Mouse (Mus musculus) urinary bladder, adult 18-20 months (tissue): Measurements from ENCODE around the gene Hfm1.

Source experiments
- DNase-seq, 2 experiments: peaks; one replicate each; pipeline ENCODE4 v3.0.0; 2022; ENCODE audit warnings: low spot score in 2 of 2, mixed read lengths in 2 of 2

Gene Hfm1

GRCm38 (mm10) chr5:106925488-106926368, at the start of gene Hfm1:
TSS of gene Hfm1 (minus strand) at chr5:106926321.
- peak; percentile 8 to 18 for DNase-seq

DNA sequence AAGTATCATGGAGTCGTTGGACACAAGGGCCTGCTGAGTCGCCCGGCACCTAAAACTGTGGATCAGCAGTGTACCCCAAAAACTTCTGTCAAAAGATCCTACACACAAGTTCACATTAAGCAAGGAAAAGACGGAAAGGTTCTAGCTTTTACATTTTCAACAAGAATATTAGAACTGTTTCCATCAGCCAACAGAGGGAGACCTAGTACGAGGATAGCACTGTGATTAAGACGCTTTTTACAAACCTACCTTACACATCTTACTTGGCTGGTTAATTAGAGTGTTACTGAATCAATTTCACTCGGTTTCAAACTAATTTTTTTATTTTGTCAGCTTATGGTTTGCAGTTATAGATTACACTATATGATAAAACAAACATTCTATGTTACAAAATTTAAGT, 47.8 kb upstream of the Hfm1 start:
- DNase-seq = no peak

GRCm38 (mm10) chr5:106967578-106967977, 41.5 kb upstream of the Hfm1 start:
- no peak for DNase-seq

GRCm38 (mm10) chr5:106966443-106966842, 40.3 kb upstream of the Hfm1 start:
- DNase-seq = no peak

DNA sequence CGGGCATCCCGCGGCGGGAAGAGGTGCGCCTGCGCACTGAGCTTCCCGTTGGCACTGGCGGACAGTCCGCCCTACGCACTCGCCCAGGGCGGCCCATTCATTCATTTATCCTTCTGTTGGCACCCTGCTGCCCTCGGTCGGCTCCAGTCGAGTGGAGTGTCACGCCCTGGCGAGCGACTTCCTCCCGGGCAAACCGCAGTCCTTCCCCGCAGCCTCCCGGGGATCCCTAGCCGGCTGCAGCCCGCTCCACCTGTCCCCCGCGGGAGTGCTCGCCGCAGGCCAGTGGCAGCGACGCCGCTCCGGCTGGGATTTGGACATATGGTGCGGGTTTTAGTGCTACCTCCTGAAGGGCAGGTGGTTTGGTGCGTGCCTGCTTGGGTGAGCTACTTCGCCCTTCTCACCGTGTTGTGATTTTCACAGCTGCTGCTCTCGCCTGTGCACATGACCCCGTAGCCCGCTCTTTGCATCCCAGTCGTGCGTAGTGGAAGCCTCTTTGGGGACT, 38.4 kb upstream of the Hfm1 start:
- DNase-seq = no peak

- DNase-seq = peak; percentile 88 to 99
Observed at GRCm38 (mm10) chr5:106963584-106964512, 37.7 kb upstream of the Hfm1 start, which contains the start of gene Cdc7. TSS of gene Cdc7 (plus strand) at chr5:106964322.

- DNase-seq = no peak
Observed at GRCm38 (mm10) chr5:106960451-106960850, 34.3 kb upstream of the Hfm1 start.

- no peak for DNase-seq
Observed at GRCm38 (mm10) chr5:106959031-106959430, 32.9 kb upstream of the Hfm1 start.

GRCm38 (mm10) chr5:106956467-106956866, 30.3 kb upstream of the Hfm1 start:
- DNase-seq = no peak

- DNase-seq = no peak
Observed at GRCm38 (mm10) chr5:106948683-106949082, 22.6 kb upstream of the Hfm1 start.

GRCm38 (mm10) chr5:106946342-106946741, 20.2 kb upstream of the Hfm1 start:
- DNase-seq = no peak

DNA sequence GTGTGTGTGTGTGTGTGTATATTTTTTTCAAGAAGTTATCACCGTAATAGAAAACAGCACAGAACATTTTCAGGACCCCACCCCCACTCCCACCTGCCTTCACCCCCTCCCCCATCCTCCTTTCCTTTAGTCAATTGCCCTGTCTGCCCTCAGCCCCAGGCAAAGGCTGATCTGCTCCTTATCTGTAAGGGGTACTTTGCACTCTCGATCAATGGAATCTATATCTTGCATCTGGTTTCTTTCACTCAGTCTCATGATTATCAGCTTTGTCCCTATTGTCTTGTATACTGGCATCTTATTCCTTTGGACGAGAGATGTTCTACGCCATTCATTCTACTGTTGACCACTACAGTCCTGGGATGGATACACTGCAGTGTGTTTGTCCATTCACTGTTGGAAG, 1.9 kb upstream of the Hfm1 start:
- DNase-seq = no peak

- DNase-seq = no peak
Observed at GRCm38 (mm10) chr5:106926369-106926686, 207 bp upstream of the Hfm1 start.

GRCm38 (mm10) chr5:106919315-106919714, 6.8 kb downstream of the Hfm1 start:
- DNase-seq = no peak

DNA sequence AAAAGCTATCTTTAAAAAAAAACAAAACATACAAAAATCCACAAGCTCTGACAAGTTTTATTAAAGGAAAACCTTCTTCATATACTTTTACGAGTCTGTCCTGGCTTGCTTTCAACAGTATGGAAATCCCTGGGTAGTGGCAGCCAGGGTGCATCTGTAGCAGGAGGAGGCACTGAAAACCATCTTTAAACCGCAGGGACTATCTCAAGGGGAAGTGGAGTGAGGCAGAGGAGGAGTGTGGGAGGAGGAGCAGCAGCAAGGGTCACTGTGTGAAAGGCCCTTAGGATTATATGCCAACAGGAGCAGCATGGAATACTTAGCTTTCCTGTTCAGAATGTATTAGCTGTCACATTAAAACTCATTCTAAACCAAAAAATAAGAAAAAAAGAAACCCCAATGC, 29.2 kb downstream of the Hfm1 start:
- no peak for DNase-seq

DNA sequence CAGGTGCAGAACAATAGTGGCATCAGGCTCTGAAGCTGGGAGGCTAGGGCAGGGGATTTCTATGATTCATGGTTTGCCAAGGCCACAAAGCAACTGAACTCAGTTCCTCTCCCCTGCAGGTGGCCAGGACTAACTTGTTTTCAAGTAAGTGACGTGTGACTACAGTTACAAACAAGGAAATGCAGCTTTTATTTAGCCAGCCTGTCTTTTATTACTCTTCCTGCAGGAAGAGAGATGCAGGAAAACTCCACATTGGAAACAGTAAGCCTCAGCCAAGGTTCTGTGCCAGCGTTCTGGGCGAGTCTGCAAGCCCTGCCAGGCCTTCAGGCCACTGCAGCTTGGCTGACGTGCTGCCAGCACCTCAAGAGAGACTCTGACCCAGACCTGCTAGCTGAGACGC, 34.3 kb downstream of the Hfm1 start:
- no peak for DNase-seq

DNA sequence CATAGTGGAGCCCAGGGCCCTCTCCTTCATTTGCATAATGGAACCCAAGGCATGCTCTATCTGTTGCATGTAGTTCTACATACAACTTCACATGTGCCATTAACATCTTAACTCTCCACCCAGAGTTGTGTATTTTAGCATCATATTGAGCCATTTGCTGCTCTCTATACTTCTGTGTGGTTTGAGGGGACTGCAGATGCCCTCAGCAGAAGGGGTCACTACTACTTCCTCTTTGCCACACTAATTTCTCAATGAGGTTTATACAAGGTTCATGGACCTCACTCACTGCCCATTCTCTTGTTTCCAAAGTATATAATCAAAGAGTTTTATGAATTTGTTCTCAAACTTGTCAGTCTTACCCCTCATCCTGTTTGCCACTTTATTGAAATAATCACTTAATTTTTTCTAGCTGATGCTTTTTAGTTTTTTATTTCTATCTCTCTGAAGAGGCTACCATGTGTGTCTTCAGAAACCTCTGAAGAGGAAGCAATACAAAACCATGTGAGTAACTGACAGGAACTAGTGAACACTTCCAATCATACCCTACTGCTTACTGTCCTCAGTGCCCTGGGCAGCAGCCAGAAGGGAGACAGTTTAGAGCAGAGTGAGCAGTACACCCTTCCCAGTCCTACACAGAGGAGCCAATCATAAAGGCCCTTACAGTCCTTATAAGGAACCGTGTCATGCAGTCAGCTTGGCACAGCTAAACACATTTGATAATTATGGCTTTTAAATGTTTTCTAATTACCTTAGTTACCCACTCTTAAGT, 38.6 kb downstream of the Hfm1 start:
- no peak for DNase-seq

- no peak for DNase-seq
Observed at GRCm38 (mm10) chr5:106885517-106885916, 40.6 kb downstream of the Hfm1 start.

DNA sequence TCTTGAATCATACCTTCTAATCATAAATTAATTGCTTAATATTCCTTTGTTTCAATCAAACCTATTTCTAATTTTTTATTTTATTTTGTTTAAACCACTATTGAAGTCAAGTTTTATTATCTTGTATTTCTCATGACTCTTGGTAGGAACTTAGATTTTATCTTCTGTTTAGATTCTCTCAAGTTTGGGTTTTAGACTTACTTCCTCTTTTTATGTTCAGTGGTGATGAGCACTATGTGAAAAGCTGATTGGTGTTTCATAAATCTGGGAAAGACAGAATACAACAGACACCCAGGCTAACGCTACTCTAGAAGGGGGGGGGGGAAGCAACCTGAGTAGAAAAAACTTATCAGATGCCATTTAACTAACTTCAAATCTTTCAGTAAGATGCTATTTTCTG, 49.7 kb downstream of the Hfm1 start:
- no peak for DNase-seq

GRCm38 (mm10) chr5:106860415-106860814, 65.7 kb downstream of the Hfm1 start:
- DNase-seq = peak in 1 of 2 experiments; percentile 43

DNA sequence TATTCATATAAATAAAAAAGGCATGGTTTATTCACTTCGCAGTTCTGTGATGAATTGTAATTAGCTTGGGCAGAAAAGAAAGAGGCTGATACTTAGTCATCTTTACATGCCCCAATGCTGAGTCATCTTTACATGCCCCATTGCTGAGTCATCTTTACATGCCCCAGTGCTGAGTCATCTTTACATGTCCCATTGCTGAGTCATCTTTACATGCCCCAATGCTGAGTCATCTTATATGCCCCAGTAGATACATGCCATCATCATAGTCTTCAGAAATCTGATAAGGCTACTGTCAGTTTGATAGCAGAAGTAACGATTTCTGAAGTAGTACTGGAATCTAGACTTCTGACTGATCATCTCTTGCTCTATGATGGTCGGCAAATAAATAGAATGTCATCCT, 72.8 kb downstream of the Hfm1 start:
- no peak for DNase-seq

GRCm38 (mm10) chr5:106847045-106847444, 79.1 kb downstream of the Hfm1 start:
- no peak for DNase-seq
